Mouse (Mus musculus) olfactory bulb, adult 2 months (tissue): ENCODE measurements around the gene Erp44.

Experiments used
- CTCF ChIP-seq: fragments of 200-500 bp; IDR thresholded peaks from 2 replicates; pipeline ENCODE4 v1.5.1; 2012; ENCODE audit warnings: low read depth, mild to moderate bottlenecking, low read length, moderate library complexity; ENCODE audit not compliant: insufficient read depth
- POLR2A ChIP-seq: fragments of 200-500 bp; IDR thresholded peaks from 2 replicates; pipeline ENCODE4 v1.6.1; 2012; ENCODE audit warnings: mild to moderate bottlenecking, low read depth, low read length, moderate library complexity; ENCODE audit not compliant: insufficient read depth

DNA sequence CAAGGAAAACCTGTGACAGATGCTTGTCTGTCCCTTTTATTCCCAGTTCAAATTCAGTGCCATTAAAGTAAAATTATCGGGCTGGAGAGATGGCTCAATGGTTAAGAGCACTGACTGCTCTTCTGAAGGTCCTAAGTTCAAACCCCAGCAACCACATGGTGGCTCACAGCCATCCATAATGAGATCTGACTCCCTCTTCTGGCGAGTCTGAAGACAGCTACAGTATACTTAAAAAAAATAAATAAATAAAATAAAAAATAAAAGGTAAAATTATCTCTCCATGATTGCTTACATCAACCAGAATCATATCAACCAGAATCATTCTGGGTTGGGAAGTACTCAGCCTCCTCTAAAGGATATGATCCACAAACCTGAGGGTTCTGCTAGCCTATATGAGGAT, 48.7 kb upstream of the Erp44 start:
- TF ChIP-seq CTCF (no peak), POLR2A (no peak)
